Mouse (Mus musculus) WW6 (cell line): Measurements from ENCODE around the gene Slc13a3.

Experiments
- DNase-seq: peaks from one replicate; pipeline ENCODE4 v3.0.0-alpha.2; 2013; ENCODE audit warnings: low read depth, low spot score

Slc13a3 gene

DNA sequence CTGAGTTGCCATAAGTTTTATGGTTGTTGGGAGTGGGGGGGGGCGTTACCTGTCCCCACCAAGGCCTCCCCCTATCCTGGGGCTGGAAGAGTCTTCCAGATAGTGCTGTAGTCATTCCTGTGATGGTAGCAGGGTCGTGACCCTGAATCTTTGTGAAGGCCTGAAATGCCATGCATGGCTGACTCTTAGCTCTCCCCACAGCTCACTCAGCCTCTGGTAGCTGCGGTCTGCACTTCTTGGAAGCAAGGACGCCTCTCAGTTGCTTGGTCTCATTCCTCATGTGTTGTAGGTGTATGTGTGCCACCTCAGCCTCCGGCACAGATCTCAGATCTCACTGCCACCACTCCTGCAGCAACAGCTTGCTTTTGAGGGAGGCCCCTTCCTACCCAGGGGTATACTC lies 2.8 kb upstream of the Slc13a3 start:
- DNase-seq, result no peak

- DNase-seq, result no peak
Observed at GRCm38 (mm10) chr2:165475412-165475811, 2.4 kb upstream of the Slc13a3 start.

- no peak for DNase-seq
Observed at GRCm38 (mm10) chr2:165471943-165472342, 1.1 kb downstream of the Slc13a3 start.

DNA sequence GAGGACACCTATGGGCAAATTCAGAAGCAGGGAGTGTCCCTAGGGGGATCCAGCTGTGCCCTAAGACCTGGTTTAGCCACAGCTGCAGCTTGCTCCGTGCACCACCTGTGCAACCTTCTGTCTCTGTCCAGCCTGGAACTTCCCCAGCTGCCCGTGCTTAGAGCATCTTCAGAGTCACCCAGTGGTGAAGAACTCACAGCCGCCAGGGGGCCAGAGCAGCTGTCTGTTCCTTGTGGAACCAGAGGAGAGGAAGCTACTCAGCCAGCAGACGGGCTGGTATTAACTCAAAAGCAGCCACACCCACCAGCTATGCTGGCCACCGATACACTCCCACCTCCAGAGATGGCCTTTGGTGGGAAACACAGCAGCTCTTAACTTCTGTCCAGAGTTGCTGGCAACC lies 2.9 kb downstream of the Slc13a3 start:
- DNase-seq, result no peak

DNA sequence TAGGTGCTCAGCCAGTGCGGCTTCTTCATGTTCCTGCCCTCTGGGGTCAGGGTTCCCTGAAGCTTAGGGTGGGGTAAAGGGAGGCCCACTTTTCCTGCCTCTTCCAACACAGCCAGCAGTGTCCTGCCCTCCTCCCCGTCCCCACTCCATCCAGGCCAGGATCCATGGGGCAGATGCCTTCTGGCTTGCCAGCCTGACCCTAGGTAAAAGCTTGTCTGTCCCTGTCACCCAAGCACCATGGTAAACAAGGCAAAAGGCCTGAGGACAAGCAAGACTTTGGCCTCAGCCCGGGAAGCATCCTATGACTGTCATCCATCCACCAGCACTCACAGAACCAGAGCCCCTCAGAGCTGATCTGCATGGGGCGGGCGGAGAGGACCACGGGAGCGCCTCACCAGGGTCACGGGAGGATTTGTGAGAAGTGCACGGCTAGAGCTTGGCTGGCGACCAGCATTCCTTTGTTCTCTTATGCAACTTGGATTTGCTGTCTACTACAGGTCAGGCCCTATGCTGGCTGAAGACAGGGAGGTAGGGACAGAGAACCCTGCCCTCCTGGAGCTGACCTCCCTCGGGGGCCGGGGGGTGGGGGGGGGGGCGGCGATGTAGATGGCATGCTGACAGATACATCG lies 5.1 kb downstream of the Slc13a3 start:
- no peak for DNase-seq

DNA sequence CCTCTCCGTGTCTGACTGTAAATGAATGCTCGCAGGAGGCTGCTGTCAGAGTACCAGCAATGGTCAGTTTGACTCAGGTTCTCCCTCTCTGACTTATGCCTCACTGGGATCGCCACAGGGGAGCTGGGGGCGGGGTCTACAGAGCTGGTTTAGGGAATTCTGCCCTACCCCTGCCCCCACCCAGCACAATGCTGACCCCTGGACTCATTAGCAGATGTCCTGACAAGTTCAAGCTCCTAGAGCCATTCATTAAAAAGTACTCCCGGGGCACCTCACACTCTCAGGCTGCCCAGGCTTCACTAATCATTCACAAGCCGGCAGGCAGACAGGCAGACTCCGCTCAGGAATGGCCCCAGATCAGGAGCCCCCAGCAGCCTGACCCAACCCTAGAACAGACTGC lies 13.4 kb downstream of the Slc13a3 start:
- no peak for DNase-seq

- no peak for DNase-seq
Observed at GRCm38 (mm10) chr2:165458189-165458588, 14.8 kb downstream of the Slc13a3 start.

DNA sequence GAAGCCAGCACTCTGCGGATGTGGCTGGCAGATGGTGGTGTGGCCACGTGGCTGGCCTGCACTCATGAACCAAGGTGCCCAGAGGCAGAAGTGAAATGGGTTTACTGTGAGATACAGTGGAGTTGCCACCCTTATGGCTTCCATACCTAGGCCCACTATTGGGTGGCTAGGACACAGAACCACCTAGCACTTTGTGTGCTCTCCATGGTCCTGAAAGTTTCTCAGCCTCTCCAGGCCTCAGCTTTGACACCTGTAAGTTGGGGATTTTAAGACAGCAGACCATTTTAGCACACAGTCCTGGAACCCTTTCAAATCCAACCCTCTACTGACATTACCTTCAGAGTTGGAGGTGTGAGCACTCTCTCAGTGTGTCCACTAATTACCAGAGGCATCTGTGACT lies 16.3 kb downstream of the Slc13a3 start:
- DNase-seq, result no peak

- no peak for DNase-seq
Observed at GRCm38 (mm10) chr2:165452730-165453693, 20.0 kb downstream of the Slc13a3 start.

DNA sequence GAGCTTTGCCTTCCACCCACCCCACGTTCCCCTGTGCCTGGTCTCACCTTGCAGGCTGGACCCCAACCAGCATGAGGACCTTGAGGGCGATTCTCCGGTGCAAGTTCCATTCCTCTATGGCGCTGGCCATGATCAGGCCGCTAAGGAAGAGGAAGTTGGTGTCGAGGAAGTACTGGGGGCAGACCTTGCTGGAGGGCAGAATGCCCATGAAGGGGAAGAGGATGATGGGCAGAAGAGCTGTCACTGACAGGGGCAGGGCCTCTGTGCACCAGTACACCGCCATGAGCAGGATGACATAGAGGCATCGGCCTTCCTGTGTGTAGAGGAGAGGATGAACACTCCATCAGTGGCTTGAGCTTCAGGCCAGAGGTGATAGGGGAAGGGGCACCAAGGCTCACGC lies 24.6 kb downstream of the Slc13a3 start:
- DNase-seq, result no peak

DNA sequence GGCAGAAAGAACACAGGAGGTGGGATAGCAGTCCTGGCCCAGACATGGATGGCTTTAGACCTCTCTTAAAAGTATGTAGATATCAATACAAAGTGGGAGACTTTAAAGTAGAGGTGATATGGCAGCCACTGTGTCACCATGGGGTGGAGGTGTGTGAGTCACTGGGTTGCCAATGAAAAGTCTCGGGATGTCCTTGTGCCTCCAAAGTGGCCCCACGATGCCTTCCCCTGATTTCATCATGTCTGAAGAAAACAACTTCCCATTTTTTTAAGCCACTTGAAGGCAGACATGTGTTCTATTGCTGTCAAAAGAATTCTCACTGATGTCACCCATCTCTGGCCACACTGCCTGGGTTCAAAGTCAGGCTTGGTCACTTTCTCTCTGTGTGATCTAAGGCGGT lies 28.2 kb downstream of the Slc13a3 start:
- DNase-seq, result no peak

- DNase-seq, result no peak
Observed at GRCm38 (mm10) chr2:165442981-165443380, 30.0 kb downstream of the Slc13a3 start.

DNA sequence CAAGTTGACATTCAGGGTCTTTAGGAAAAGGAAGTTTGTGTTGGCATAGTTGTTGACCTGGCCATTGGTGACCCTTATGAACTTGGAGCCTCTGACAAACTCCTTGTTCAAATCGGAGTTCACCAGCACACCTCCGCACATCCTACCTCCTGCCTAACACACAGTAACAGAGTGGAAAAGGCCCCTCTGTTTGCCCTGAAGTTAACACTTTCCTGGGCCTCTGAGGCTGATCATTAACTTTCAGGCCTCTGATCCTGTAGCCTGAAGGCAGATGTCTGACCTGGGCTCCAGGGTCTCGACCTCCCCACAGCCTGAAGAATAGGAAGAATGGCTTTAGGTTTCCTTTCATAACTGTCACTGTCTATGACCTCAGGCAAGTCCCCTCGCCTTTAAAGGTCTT lies 31.4 kb downstream of the Slc13a3 start:
- no peak for DNase-seq

- no peak for DNase-seq
Observed at GRCm38 (mm10) chr2:165439613-165440012, 33.4 kb downstream of the Slc13a3 start.

- no peak for DNase-seq
Observed at GRCm38 (mm10) chr2:165438881-165439280, 34.1 kb downstream of the Slc13a3 start.

GRCm38 (mm10) chr2:165428694-165429093 lies 44.3 kb downstream of the Slc13a3 start:
- DNase-seq, result no peak

- no peak for DNase-seq
Observed at GRCm38 (mm10) chr2:165420195-165420594, 52.8 kb downstream of the Slc13a3 start.

DNA sequence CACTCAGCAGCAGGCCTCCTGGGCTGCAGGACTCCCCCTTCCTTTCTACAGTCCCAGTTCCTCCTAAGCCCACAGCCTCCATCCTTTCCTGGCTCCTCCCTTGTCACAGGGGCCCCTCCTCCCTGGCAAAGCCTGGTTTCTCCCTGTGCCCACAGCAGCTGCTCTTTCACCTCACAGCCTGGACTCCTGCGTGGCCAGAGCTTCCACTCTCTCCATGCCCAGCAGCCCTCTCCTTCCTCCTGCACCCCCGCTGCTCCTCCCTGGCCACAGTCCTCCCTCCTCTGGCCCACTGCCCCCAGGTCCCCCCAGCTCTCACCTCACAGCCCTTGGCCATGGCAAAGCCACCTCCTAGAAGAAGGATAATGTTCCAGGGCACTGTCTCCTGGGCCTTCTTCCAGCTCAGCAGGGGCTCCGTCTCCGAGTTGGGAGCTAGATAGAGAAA lies 53.3 kb downstream of the Slc13a3 start:
- DNase-seq, result no peak

DNA sequence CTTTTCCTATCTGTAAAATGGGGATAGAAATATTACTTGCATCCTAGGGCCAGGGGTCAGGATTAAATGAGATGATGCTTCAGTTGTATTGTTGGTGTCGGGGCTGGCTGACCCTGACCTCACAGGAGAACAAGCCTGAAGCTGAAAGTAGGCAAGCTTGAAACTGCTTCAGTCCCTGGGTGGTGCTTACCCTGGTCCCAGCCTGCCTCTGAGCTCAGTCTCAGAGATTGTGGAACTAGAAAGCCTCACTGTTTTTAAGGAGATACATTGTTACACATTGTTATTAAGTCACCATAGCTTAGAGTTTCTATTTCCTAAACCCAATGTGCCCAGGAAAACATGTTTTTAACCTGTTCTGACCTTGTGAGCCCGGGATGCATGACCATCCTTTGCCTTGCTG lies 54.5 kb downstream of the Slc13a3 start:
- DNase-seq, result no peak

- DNase-seq, result no peak
Observed at GRCm38 (mm10) chr2:165417291-165417690, 55.7 kb downstream of the Slc13a3 start.

- DNase-seq, result no peak
Observed at GRCm38 (mm10) chr2:165415795-165416194, 57.2 kb downstream of the Slc13a3 start.

- no peak for DNase-seq
Observed at GRCm38 (mm10) chr2:165415141-165415721, 57.8 kb downstream of the Slc13a3 start.

DNA sequence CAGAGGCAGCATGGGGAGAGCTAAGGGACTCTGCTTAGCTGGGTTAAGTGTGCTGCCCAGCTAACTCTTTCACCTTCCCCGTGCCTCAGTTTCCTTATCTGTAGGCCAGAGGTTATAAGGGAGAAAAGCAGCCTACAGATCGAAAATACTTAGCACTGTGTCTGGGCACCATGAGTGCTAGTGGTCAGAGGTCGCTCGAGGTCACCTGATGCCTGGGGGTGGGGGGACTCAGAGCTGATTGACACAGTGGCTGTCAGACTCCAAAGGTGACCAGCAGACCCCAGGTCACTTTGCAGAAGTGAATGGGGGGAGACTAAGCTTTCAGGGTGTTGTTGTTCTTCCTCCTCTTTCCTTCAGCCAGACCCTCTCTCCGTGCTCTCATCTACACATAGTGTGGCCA lies 58.7 kb downstream of the Slc13a3 start:
- no peak for DNase-seq
